Mouse (Mus musculus) neural tube, embryonic 10.5 days (tissue): Measurements from ENCODE around the gene Fam229b.

Experiments used
- DNase-seq: peaks from one replicate; pipeline ENCODE4 v3.0.0-alpha.2; 2017; ENCODE audit warnings: low spot score; ENCODE audit errors: extremely low spot score

Gene Fam229b

DNA sequence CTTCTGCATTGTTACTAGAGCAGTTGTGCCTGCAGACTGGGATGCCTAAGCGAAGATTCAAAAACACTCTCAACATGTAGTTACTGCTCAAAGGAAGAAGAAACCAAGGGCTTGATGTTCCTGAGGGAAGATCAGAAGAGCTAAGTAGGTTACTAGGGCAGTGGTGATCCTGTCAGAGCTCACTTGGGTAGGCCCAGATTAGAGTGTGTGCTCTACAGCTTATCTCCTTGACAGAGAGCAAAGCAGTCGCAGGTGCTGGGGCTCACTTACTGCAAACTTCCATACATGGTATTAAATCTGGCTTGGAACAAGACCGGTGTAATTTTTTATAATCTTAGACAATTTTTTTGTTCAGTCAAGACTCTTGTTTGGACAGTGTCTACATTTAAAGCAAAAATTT, 4.1 kb upstream of the Fam229b start:
- DNase-seq, result no peak

DNA sequence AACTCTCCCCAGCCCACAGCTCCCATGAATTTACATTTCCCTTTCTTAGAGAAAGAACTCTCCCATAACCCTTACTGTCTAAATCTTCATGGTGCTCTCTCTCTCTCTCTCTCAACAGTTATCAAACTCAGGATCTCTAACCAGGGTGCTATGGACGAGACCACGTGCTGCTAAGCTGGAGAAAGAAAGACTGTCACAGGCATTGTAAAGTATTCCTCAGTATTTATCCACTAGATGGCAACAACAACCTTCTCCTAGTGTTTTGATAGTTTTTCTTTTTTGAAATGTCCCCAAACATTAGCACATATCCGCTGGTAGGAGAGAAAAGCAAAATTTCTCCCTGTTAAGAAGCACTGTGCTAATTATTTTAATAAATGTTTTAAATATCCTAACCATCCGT, 12.3 kb downstream of the Fam229b start:
- no peak for DNase-seq

DNA sequence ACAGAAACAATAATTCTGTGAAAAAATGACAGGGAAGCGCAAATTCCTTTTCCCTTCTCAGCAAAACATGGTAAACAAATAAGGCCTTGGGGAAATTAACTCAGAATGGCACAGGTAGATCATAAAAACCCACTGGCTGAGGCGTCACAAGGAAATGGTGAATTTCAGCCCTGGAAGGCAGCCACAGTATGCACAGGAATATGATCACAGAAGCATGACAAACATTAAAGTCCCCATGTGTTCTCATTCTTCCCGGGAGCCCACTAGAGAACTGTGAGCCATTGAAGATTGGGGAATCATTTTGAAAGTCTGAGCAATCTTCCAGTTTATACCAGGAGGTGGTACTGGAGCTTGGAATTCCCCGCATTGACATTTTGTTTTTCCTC, 24.2 kb downstream of the Fam229b start:
- DNase-seq, result no peak

DNA sequence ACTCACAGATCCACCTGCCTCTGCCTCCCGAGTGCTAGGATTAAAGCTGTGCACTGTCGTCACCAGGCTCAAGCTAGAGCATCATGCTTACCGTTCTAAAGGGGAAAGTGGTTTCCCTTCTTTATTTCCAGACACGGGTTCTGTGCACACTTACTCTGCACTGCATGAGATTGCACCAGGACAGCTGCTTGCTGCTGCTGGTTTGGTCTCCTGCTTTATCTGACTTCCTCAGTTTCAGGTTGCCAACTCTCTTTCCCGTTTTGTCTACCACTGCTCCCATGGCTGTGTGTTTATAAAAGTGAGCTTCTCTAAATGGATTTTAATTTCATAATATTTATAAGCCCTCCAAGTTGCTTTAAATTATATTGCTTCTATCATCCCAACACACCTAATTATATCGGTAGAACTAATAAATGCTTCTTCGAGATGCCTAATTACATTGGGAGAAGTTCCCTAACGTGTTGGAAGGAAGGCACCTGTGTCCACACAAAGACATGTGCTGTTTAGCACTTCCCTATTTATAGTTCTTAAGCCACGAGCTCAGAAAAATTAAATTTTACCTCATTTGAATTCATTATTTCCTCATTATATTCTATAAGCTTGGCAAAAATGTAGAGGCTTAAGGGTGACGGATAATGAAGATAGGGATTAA, 24.8 kb downstream of the Fam229b start:
- DNase-seq, result no peak

DNA sequence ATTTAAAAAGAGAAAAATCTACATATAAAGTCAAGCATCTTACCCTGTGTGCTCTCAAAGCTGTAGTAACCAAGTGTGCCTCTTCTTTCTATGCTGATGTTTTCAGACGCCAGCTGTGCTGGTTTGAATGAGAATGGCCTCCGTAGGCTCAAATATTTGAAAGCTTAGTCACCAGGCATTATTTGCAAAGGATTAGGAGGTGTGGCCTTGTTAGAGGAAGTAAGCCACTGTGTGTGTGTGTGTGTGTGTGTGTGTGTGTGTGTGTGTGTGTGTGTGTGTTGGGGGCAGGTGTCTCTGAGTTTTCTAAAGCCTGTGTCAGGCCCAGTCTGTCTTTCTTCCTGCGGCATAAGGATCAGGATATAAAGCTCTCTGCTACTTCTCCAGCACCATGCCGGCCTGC, 26.8 kb downstream of the Fam229b start:
- DNase-seq, result no peak

DNA sequence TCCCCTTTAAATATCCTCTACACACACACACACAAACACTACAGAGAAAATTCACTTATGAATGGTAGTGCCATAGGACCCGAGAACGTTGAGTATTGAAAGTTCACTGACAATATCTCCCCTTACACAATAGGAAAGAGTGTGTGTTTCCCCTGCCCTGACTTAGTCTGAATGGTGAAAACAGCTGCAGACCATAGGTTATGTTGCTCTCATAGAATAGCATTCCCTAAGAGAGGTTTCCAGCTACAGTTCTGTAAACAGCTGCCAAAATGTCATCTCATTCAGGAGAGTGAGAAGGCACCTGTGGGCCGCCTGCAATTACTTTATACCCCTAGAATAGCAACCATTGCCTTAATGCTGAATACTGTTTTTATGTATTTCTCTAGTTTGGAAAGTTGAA, 27.3 kb downstream of the Fam229b start:
- peak; percentile 2 for DNase-seq

DNA sequence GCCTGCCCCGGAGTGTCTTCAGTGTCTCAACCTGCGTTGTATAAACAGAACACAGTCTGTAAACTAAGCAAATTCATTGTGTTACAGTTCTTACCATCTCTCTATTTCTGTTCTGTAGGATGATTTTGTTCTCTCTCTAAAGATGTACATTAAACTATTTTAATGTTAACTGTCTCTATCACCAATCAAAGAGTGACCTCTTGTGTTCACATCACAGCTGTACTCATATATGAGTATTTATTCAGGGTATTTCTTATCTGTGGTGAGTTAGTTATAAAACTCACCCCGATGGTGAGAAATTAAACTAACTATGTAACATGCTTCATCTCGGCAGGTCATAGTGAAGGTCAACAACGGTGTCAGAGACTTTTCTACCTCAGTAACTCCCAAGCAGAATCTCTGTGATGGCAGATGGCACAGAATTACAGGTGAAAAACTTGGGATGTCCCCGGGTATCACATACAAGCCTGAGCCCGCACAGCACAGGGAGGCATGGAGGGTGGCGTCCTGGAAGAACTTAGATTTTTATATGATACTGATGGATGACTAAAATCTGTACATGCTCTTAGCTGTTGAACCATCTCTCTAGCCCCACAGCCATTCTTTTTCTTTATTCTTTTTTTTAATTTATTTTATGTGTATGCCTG, 28.8 kb downstream of the Fam229b start:
- DNase-seq, result no peak

DNA sequence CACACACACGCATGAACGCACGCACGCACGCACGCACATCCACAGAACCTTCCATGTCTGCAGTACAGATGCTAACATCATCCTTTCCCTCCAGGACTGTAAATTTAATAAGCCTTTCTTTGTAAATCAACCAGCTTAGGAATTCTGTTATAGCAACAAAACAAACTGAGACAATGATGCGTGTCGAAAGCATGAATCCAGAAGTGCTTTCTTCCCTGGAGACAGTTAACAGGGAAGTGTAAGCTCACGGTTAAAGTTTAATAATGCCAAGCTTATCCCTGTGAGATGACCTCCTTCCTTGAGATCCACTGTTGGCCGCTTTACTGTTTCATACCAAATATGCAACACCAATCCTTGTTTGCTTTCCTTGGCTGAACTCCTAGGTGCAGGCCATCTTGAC, 35.0 kb downstream of the Fam229b start:
- no peak for DNase-seq

DNA sequence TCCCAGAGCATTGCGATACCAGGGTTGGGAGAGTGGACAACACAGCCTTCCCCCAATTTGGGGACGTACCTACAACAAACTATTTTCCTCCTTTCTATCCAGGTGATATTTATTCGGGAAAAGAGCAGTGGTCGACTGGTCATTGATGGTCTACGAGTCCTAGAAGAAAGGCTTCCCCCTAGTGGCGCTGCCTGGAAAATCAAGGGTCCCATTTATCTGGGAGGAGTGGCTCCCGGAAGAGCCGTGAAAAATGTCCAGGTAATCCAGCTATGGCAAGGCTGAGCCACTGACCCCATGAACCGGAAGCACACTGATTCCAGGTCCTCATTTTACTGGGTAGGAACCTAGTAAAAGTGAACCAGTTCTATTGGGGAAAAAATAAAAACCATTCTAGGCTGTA, 36.7 kb downstream of the Fam229b start:
- no peak for DNase-seq

DNA sequence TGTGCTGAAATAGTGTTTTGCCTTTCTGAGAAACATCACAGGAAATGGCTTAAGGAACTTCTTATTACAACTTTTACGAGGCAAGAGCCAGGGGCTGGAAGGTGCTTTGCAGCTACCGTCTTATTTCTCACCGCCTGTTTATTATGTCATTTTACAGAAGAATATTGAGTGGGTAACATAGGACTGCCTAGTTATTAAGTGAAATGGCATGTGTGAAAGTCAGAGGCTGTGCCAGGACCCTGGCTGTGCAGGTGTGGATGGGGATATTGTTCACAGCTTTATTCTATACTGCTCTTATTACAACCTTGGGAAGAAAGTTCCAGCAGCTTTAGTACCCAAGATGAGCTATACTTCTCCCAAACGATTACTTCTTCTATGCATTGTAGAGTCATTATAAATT, 61.7 kb downstream of the Fam229b start:
- no peak for DNase-seq
